Mouse (Mus musculus): Measurements from ENCODE around the gene Bckdha. TPM values are rescaled to one million over a fixed set of nuclear protein-coding genes. Genes with fewer than 3 reads are reported as not detected.

Bckdha gene
- polyA plus RNA-seq (2017; shearing (Covaris generic)), result 10 to 100 TPM; 16.6 to 27.7 TPM

GRCm38 (mm10) chr7:25658657-25659472 is at the start of gene Bckdha, which contains the start of gene Exosc5:
Bckdha (minus strand) TSS chr7:25658981.
Exosc5 (plus strand) TSS chr7:25659164.
- ATAC-seq, result peak; percentile 99

GRCm38 (mm10) chr7:25707581-25708292 is 49.0 kb upstream of the Bckdha start:
- peak; percentile 56 for ATAC-seq

- no peak for ATAC-seq
These were observed 47.9 kb upstream of the Bckdha start for GRCm38 (mm10) chr7:25706578-25707170.

GRCm38 (mm10) chr7:25705801-25706251 is 47.0 kb upstream of the Bckdha start:
- peak; percentile 28 for ATAC-seq

- ATAC-seq, result no peak
These were observed 46.1 kb upstream of the Bckdha start for GRCm38 (mm10) chr7:25704716-25705364.

GRCm38 (mm10) chr7:25703793-25704494 is 45.2 kb upstream of the Bckdha start:
- ATAC-seq, result no peak

GRCm38 (mm10) chr7:25702350-25702749 is 43.6 kb upstream of the Bckdha start:
- no peak for ATAC-seq

- peak; percentile 36 for ATAC-seq
These were observed 42.0 kb upstream of the Bckdha start for GRCm38 (mm10) chr7:25700732-25701131.

- no peak for ATAC-seq
These were observed 41.1 kb upstream of the Bckdha start for GRCm38 (mm10) chr7:25699851-25700250.

GRCm38 (mm10) chr7:25694104-25694503 is 35.3 kb upstream of the Bckdha start:
- no peak for ATAC-seq

GRCm38 (mm10) chr7:25690051-25690450 is 31.3 kb upstream of the Bckdha start:
- no peak for ATAC-seq

- peak; percentile 50 for ATAC-seq
These were observed 30.8 kb upstream of the Bckdha start for GRCm38 (mm10) chr7:25689603-25690021.

GRCm38 (mm10) chr7:25688810-25689586 is 30.2 kb upstream of the Bckdha start:
- ATAC-seq, result peak; percentile 61

- no peak for ATAC-seq
These were observed 29.1 kb upstream of the Bckdha start for GRCm38 (mm10) chr7:25687811-25688401.

- ATAC-seq, result peak; percentile 21
These were observed 28.1 kb upstream of the Bckdha start, which contains the start of gene Tgfb1 for GRCm38 (mm10) chr7:25686680-25687531. Tgfb1 (plus strand) TSS chr7:25687002.

- ATAC-seq, result no peak
These were observed 27.2 kb upstream of the Bckdha start for GRCm38 (mm10) chr7:25685926-25686470.

- ATAC-seq, result no peak
These were observed 25.9 kb upstream of the Bckdha start for GRCm38 (mm10) chr7:25684659-25685058.

GRCm38 (mm10) chr7:25683474-25684180 is 24.8 kb upstream of the Bckdha start:
- ATAC-seq, result peak; percentile 42
